Mouse (Mus musculus) right cerebral cortex, adult 18-20 months (tissue): ENCODE data around the gene Tnfrsf19.

Experiments used
- DNase-seq: peaks from one replicate; pipeline ENCODE4 v3.0.0; 2022; ENCODE audit warnings: mixed read lengths

Gene Tnfrsf19

GRCm38 (mm10) chr14:61019880-61020279, 26.4 kb downstream of the Tnfrsf19 start:
- no peak for DNase-seq

- no peak for DNase-seq
Measured at GRCm38 (mm10) chr14:61014544-61014943, 31.7 kb downstream of the Tnfrsf19 start.

GRCm38 (mm10) chr14:61012397-61012931, 33.8 kb downstream of the Tnfrsf19 start:
- peak; percentile 87 for DNase-seq

GRCm38 (mm10) chr14:61011621-61012174, 34.6 kb downstream of the Tnfrsf19 start:
- DNase-seq, result no peak

- DNase-seq, result no peak
Measured at GRCm38 (mm10) chr14:61005127-61005837, 41.0 kb downstream of the Tnfrsf19 start.

GRCm38 (mm10) chr14:61003676-61004075, 42.6 kb downstream of the Tnfrsf19 start:
- peak; percentile 42 for DNase-seq

GRCm38 (mm10) chr14:61000072-61000471, 46.2 kb downstream of the Tnfrsf19 start:
- DNase-seq, result no peak

- no peak for DNase-seq
Measured at GRCm38 (mm10) chr14:60996556-60996955, 49.7 kb downstream of the Tnfrsf19 start.

GRCm38 (mm10) chr14:60993506-60993905, 52.8 kb downstream of the Tnfrsf19 start:
- DNase-seq, result peak; percentile 17

- no peak for DNase-seq
Measured at GRCm38 (mm10) chr14:60993092-60993491, 53.2 kb downstream of the Tnfrsf19 start.

GRCm38 (mm10) chr14:60992144-60992543, 54.1 kb downstream of the Tnfrsf19 start:
- peak; percentile 22 for DNase-seq

GRCm38 (mm10) chr14:60988228-60988627, 58.1 kb downstream of the Tnfrsf19 start:
- DNase-seq, result no peak

- no peak for DNase-seq
Measured at GRCm38 (mm10) chr14:60986926-60987325, 59.4 kb downstream of the Tnfrsf19 start.

- no peak for DNase-seq
Measured at GRCm38 (mm10) chr14:60985077-60985476, 61.2 kb downstream of the Tnfrsf19 start.

- no peak for DNase-seq
Measured at GRCm38 (mm10) chr14:60984266-60984665, 62.0 kb downstream of the Tnfrsf19 start.

GRCm38 (mm10) chr14:60982126-60982525, 64.2 kb downstream of the Tnfrsf19 start:
- DNase-seq, result no peak

- no peak for DNase-seq
Measured at GRCm38 (mm10) chr14:60980244-60980887, 65.9 kb downstream of the Tnfrsf19 start.

- no peak for DNase-seq
Measured at GRCm38 (mm10) chr14:60978129-60978528, 68.2 kb downstream of the Tnfrsf19 start.

- DNase-seq, result no peak
Measured at GRCm38 (mm10) chr14:60976231-60976630, 70.1 kb downstream of the Tnfrsf19 start.

- no peak for DNase-seq
Measured at GRCm38 (mm10) chr14:60975736-60976135, 70.6 kb downstream of the Tnfrsf19 start.

GRCm38 (mm10) chr14:60970961-60971360, 75.3 kb downstream of the Tnfrsf19 start:
- no peak for DNase-seq

- peak; percentile 24 for DNase-seq
Measured at GRCm38 (mm10) chr14:60966061-60966460, 80.2 kb downstream of the Tnfrsf19 start.

- DNase-seq, result no peak
Measured at GRCm38 (mm10) chr14:60964016-60964810, 82.1 kb downstream of the Tnfrsf19 start.
